Mouse (Mus musculus): ENCODE measurements around the gene Gm42420.

DNA sequence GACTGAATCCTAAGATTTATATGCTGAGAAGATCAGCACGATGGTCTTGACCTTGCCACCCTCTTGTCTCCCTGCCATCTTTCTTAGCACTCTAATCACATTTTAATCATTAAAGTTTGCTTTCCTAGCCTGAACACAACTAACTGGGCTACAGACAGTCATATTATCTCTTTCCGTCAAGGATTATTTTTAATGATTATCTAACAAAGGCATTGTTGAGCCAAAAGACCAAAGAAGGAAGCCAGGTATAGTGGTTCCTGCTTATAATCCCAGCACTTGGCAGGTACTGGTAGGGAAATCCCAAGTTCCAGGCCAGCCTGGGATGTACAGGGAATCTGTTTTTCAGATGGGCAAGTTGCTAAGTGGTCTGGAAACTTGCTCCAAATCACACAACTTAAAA lies 25.7 kb downstream of the Gm42420 start:
- TF ChIP-seq POLR2A (IDR thresholded peaks at IDR 0.05; ENCODE audit: borderline replicate concordance, extremely low read depth, insufficient read depth, insufficient read length, poor library complexity, severe bottlenecking), result no peak
- TF ChIP-seq CTCF (IDR thresholded peaks at IDR 0.05; ENCODE audit: borderline replicate concordance, extremely low read depth, insufficient read depth, insufficient read length), result no peak

All from brain, embryonic 14.5 days (tissue).